Mouse (Mus musculus) granulocyte monocyte progenitor cell, adult 5-6 weeks (primary cell): ENCODE data around the gene H2afx. TPM values are rescaled to one million over a fixed set of nuclear protein-coding genes. Genes with fewer than 3 reads are reported as not detected.
A peak's percentile ranks its signal among the peaks of the same experiment; 100 is the strongest.
"Not testable (repeated sequence)": the region's sequence is repeated elsewhere in the genome, so short reads cannot be mapped to it uniquely, and the experiment has no call there.

Experiments
- ATAC-seq: replicated peaks from 2 replicates; pipeline ENCODE4 v1.8.0; 2016; ENCODE audit warnings: mild to moderate bottlenecking, moderate TSS enrichment, inconsistent platforms; ENCODE audit not compliant: poor library complexity, severe bottlenecking
- total RNA-seq, 2 experiments: library from RNA; stranded (forward) in 1 of 2; stranded (reverse) in 1 of 2; fragments of 200-712, 200-1000 nt in 1 of 2; fragments of >200 nt in 1 of 2; fragmentation: Nextera tagmentation in 1 of 2; gene quantifications; 2 replicates each; pipeline ENCODE4 v1.2.3; 2014 to 2017

H2afx gene
- total RNA-seq (2014; fragmentation: Nextera tagmentation) (76.3 and 96.9 TPM in 2 replicates), total RNA-seq (2017) (298 and 423 TPM in 2 replicates)

- ATAC-seq = peak; percentile 87
These were observed at the start of gene H2afx for GRCm38 (mm10) chr9:44334396-44335330. Gene H2afx (plus strand): TSS chr9:44334694.

DNA sequence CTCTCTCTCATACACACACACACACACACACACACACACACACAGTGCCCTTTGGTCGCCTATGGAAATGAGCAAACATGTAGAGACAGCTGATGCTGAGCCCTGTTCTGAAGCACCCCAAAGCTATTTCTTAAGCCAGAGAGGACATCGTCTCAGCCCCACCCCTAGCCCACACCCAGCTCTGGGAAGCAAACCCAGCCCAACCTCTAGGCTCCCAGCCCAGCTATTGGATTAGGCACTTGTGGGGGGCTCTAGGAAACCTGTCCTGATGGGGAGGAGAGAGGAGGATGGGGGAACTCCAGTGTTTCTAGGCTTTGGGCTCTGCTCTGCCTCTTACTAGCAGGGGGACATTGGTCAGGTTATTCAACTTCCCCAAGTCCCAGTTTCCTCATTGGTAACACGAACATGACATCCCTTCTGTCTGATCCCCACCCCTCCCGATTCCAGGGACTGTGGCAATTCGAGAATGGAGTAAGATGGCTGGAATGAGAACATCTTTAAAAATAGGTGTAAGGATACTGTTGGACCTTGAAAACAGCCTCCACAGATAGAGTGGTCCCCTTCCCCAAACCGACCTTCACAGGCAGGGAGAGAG, 48.1 kb upstream of the H2afx start:
- peak; percentile 39 for ATAC-seq

GRCm38 (mm10) chr9:44287003-44287400, 47.5 kb upstream of the H2afx start:
- ATAC-seq = 0 out of 2 replicates have a peak, but pooled peaks have one; percentile 5

- ATAC-seq = peak; percentile 16
These were observed 47.0 kb upstream of the H2afx start for GRCm38 (mm10) chr9:44287401-44288075.

DNA sequence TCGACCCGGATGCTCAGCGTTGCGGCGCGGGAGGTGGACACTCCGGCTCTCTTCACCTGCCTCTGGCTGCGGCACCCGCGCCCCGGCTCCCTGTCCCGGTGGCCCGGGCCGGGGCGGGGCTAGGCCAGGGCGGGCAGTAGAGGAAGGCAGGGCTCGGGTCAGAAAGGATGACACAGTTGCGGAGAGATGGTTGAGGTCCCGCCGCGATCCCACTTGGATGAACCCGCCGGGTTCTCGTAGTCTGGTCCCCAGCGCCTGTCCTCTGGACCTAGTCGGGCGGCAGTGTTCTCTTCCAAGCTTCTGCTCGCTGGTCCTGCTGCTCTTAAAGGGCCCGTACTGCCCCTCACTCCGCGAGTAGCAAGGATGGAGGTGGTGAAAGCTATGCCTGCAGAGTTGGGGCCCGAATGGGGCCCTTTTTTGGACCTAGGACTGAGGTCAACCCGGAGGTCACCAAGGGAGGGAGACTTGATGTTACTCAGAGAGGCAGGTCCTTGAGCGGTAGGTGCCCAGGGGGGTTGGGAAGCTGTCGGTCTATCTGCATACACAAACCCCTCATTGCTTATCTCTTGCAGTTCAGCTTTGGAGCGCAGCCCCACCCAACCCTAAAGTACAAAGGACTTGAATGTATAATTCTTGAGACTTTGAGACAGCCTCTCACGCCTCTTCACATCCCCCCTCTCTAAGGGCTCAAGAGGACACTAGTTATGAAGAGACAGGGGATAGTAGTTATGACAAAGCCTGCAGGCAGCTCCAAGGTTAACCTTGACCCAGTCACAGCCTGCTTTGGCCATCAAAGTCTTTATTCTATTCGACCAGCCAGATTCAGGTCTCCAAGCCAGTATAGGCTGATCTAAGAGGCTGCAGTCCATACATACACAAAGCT, 46.2 kb upstream of the H2afx start, which contains the start of gene Abcg4:
Gene Abcg4, minus strand, starts transcription at position 540 of the 883 bp plus-strand sequence.
- no peak for ATAC-seq

GRCm38 (mm10) chr9:44288959-44289291, 45.6 kb upstream of the H2afx start:
- no peak for ATAC-seq

DNA sequence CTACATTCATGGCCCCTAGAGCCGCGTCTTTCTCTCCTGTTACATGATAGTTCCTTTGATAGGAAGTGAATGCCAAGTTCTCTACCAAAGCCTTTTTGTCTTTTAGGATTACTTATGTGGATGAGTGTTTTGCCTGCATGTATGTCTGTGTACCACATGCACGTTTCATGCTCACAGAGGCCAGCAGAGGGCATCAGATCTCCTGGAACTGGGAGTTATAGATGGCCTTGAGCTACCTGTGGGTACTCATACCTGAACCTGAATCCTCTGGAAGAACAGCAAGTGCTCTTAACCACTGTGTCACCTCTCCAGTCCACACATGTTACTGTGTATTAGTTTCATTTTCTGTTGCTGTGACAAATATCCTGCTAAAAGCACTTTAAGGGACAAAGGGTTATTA, 42.0 kb upstream of the H2afx start:
- no peak for ATAC-seq

GRCm38 (mm10) chr9:44300001-44300400, 34.5 kb upstream of the H2afx start:
- ATAC-seq = not testable (repeated sequence)

DNA sequence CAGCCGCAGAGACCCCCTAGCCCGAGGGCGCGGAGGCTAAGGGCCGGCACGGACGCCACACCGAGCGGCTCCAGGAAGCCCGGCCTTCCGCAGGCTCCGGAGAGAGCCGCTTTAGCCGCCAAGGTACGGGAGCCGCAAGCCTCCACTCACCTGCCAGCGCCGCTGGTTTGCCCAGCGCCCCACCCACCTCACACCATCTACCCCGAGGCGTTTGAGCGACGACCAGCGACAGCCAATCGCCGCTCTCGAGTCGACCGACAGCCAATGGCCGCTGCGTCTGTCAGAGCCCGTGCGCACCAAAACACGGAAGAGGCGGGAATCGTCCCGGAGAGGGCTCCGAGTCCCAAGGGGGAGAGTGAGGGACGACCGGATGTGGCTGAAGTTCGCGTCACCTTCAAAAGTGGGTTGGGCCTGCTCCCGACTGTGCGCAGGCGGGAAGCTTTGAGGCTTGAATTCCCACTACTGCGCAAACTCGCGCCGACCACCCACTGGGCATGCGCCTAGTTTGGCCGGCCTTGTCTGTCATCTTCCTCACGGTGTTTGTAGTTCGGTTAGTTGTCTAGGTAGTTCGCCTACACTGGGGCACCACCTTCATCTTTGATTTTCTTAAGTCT, 28.9 kb upstream of the H2afx start, which contains the start of gene Hinfp:
Gene Hinfp, minus strand, starts transcription at position 206 of the 614 bp plus-strand sequence.
- ATAC-seq = peak; percentile 98

DNA sequence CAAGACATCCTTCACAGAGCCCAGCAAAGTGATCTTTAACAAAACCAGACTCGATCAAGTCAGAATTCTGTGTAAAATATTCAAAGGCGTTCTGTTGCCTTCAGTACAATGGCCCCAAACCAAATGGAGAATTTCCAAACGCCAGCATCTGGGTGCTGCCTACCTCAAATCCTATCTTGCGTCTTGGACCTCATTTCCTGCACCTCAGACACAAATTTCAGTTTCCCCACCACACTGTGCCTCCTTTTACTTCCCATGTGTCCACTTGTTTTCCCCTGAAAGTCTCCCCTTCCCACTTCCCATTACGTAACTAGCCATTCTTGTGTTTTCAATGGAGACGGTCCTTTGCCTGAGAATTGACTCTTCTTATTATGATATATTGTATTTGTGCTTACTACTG, 28.0 kb upstream of the H2afx start:
- ATAC-seq = no peak

- ATAC-seq = no peak
These were observed 27.2 kb upstream of the H2afx start for GRCm38 (mm10) chr9:44307248-44307647.

DNA sequence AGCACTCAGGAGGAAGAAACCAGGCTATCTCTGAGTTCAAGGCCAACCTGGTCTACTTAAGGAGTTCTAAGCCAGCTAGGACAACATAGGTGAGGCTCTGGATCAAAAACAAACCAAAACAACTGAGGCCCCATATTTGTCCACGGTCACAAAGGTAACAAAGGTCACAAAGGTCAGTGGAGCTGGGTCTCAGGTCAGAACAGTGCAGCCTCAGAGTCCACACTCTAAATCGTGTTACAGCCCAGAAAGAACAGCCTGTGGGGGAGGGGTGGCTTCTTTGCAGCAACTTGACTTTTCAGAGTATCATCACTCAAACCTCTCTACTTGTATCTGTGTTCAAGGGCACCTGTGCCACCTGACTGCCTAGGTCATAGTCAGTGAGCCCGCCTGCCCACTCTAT, 24.7 kb upstream of the H2afx start:
- ATAC-seq = no peak

DNA sequence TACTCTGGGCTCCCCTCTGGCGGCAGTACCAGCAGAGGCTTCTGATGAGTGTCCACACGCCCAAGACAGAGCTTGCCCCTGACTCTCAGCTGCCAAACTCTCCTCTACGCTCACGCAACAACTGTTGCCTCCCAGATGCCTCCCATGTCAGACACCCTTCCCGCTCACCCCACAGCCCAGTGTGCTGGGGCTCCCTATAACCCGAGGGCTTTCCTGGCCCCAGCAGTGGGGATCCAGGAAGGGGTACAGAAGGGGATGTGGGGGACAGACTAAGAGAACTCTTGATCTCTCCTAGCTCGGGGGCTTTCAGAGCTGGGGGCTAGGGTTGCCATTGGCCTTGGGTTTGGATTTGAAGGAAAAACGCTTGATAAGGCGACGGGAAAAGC, 23.8 kb upstream of the H2afx start:
- ATAC-seq = no peak

- ATAC-seq = 0 out of 2 replicates have a peak, but pooled peaks have one; percentile 23
These were observed 23.1 kb upstream of the H2afx start for GRCm38 (mm10) chr9:44311136-44312134.

DNA sequence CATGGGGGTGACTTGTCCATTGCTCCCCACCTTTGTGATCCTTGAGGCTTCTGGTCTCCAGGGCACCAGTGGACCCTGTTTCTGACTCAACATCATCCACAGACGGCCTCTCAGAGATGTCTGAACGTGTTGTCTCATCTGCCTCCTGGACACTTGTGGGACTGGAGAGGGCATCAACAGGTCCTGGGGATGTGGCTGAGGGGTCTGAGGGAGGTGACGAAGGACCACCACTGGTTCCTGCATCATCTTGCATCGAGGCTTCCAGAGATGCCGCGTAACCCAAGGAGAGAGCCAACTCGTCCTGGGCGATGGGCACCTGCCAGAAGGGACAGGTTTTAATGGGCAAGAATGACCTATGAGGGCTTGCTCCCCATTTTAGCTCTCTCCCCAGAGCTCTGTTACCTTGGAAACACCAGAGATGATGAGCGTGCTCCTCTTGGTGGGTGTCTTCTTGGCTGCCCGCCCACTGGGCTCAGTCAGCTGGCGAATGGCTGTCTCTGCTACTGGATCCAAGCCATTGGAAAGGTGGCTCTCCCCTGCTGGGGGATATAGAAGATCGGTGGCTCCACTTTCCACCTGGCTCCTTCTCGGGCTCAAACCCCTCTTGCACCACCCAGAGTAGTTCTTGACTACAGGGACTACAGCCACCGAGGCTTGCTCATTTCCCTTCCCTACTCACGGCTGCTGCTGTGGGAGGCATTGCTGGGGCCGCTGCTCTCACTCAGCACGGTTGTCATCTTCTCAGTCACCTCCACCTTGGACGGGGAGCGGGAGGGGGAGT, 20.8 kb upstream of the H2afx start:
- no peak for ATAC-seq

- ATAC-seq = no peak
These were observed 20.3 kb upstream of the H2afx start for GRCm38 (mm10) chr9:44314257-44314547.

- ATAC-seq = no peak
These were observed 19.6 kb upstream of the H2afx start for GRCm38 (mm10) chr9:44314910-44315309.

DNA sequence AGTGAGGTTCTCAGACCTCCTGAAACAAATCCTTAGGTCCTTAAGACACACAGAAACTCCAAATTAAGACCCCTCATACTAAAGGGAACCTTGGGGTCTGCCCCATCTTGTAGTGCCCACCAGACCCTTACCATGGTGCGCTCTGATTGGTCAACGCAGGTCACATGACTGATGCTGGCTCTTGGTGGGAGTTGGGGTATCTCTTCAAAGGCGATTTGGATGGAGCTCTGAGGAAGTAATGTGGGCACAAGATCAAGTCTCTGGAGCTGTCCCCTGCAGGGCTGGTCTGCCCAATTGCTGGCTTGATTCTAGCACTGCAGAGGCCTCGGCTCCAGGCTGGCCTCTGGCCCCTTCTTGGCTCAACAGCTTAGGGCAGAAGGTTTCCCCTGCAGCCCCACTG, 17.0 kb upstream of the H2afx start:
- no peak for ATAC-seq
